Mouse (Mus musculus): ENCODE results near the gene Htra2. TPM values are rescaled to one million over a fixed set of nuclear protein-coding genes. Genes with fewer than 3 reads are reported as not detected.

Gene Htra2
- polyA plus RNA-seq (2015; fragmentation: Nextera tagmentation; extraction: Ambion mirVana) = 131 and 132 TPM in 2 replicates

- Histone ChIP-seq H3K4me1 (replicated peaks) (peaks cover 65% of the 10 kb centered on the region), H3K4me2 (peak within 1 kb of the TSS; percentile 97), H3K27ac (peak within 1 kb of the TSS; percentile 97), H3K9me3 (replicated peaks) (no peaks in the 10 kb centered on the region), H3K9ac (peak within 1 kb of the TSS; percentile 100), H3K4me3 (replicated peaks) (peak within 1 kb of the TSS; percentile 100), H3K27me3 (peaks cover 5% of the 10 kb centered on the region), H3K36me3 (peaks cover 54% of the 10 kb centered on the region)
- DNase-seq (no peak), ATAC-seq (ENCODE audit: low read depth) (peak; percentile 14)
- WGBS (ENCODE audit: insufficient replicate concordance) = under 1% methylated on average over 50 of the region's 50 CpGs
Measured at GRCm38 (mm10) chr6:83054871-83055431, at the start of gene Htra2. Gene Htra2 (minus strand): TSS chr6:83055273.

GRCm38 (mm10) chr6:83104158-83104557 is 49.1 kb upstream of the Htra2 start:
- Histone ChIP-seq H3K9me3 (replicated peaks) (no peaks in the 10 kb centered on the region), H3K4me1 (replicated peaks) (peaks cover 46% of the 10 kb centered on the region), H3K4me2 (no peak overlapping the region), H3K9ac (no peak overlapping the region), H3K27ac (no peak overlapping the region), H3K36me3 (peaks cover 30% of the 10 kb centered on the region), H3K4me3 (replicated peaks) (no peak overlapping the region), H3K27me3 (no peaks in the 10 kb centered on the region)
- DNase-seq = no peak
- ATAC-seq (ENCODE audit: low read depth) = no peak
- 68% methylated on average over 4 of the region's 4 CpGs for WGBS (ENCODE audit: insufficient replicate concordance)

- Histone ChIP-seq H3K4me3 (replicated peaks) (peak overlapping the region; percentile 81), H3K27ac (0 out of 2 replicates have a peak overlapping the region, but pooled peaks have one; percentile 13), H3K36me3 (peaks cover 30% of the 10 kb centered on the region), H3K9me3 (replicated peaks) (no peaks in the 10 kb centered on the region), H3K9ac (peak overlapping the region; percentile 90), H3K4me2 (peak overlapping the region; percentile 99), H3K27me3 (0 out of 2 replicates have a peak, but pooled peaks cover 5% of the 10 kb centered on the region), H3K4me1 (replicated peaks) (peaks cover 41% of the 10 kb centered on the region)
- peak; percentile 6; the same call in 1 of the 2 replicates for ATAC-seq (ENCODE audit: low read depth)
- WGBS (ENCODE audit: insufficient replicate concordance) = 68% methylated on average over 11 of the region's 11 CpGs
- DNase-seq = no peak
Measured at GRCm38 (mm10) chr6:83103130-83103650, 48.1 kb upstream of the Htra2 start.

- no peaks in the 10 kb centered on the region for H3K9me3 ChIP-seq (replicated peaks)
- peaks cover 11% of the 10 kb centered on the region; the same call in 1 of the 2 replicates for H3K27me3 ChIP-seq
- H3K4me2 ChIP-seq = peak overlapping the region; percentile 99
- peak overlapping the region; percentile 85 for H3K27ac ChIP-seq
- peaks cover 25% of the 10 kb centered on the region for H3K36me3 ChIP-seq
- peak; percentile 73 for DNase-seq
- H3K4me3 ChIP-seq (replicated peaks) = peak overlapping the region; percentile 81
- WGBS (ENCODE audit: insufficient replicate concordance) = under 1% methylated on average over 74 of the region's 74 CpGs
- H3K9ac ChIP-seq = peak overlapping the region; percentile 90
- peaks cover 28% of the 10 kb centered on the region for H3K4me1 ChIP-seq (replicated peaks)
- peak; percentile 70 for ATAC-seq (ENCODE audit: low read depth)
Measured at GRCm38 (mm10) chr6:83101688-83102556, 46.8 kb upstream of the Htra2 start.

GRCm38 (mm10) chr6:83101316-83101687 is 46.2 kb upstream of the Htra2 start, which contains the start of the genes Ccdc142 and Gm42688:
Gene Ccdc142 (plus strand): TSS chr6:83101601.
Gene Gm42688 (plus strand): TSS chr6:83101617.
- H3K27me3 ChIP-seq = peaks cover 14% of the 10 kb centered on the region
- H3K4me2 ChIP-seq = peak within 1 kb of the TSS; percentile 99
- peak; percentile 82 for DNase-seq
- peaks cover 27% of the 10 kb centered on the region for H3K4me1 ChIP-seq (replicated peaks)
- peaks cover 21% of the 10 kb centered on the region for H3K36me3 ChIP-seq
- H3K9me3 ChIP-seq (replicated peaks) = no peaks in the 10 kb centered on the region
- peak within 1 kb of the TSS; percentile 81 for H3K4me3 ChIP-seq (replicated peaks)
- peak within 1 kb of the TSS; percentile 85 for H3K27ac ChIP-seq
- peak within 1 kb of the TSS; percentile 90 for H3K9ac ChIP-seq
- WGBS (ENCODE audit: insufficient replicate concordance) = 2% methylated on average over 25 of the region's 25 CpGs
- ATAC-seq (ENCODE audit: low read depth) = peak; percentile 81

- Histone ChIP-seq H3K4me2 (no peak overlapping the region), H3K9me3 (replicated peaks) (peaks cover 3% of the 10 kb centered on the region; the same call in 1 of the 2 replicates), H3K27ac (no peak overlapping the region), H3K9ac (no peak overlapping the region), H3K4me3 (replicated peaks) (no peak overlapping the region), H3K36me3 (0 out of 2 replicates have a peak, but pooled peaks cover under 1% of the 10 kb centered on the region), H3K4me1 (replicated peaks) (peaks cover 25% of the 10 kb centered on the region), H3K27me3 (peaks cover 27% of the 10 kb centered on the region)
- ATAC-seq (ENCODE audit: low read depth) = no peak
- DNase-seq = no peak
- WGBS (ENCODE audit: insufficient replicate concordance) = 73% methylated on average over 2 of the region's 2 CpGs
Measured at GRCm38 (mm10) chr6:83098411-83098810, 43.3 kb upstream of the Htra2 start.

GRCm38 (mm10) chr6:83095968-83096367 is 40.9 kb upstream of the Htra2 start:
- ATAC-seq (ENCODE audit: low read depth) = no peak

GRCm38 (mm10) chr6:83092416-83093127 is 37.5 kb upstream of the Htra2 start:
- Histone ChIP-seq H3K4me2 (no peak overlapping the region), H3K36me3 (no peaks in the 10 kb centered on the region), H3K9me3 (replicated peaks) (peaks cover 3% of the 10 kb centered on the region; the same call in 1 of the 2 replicates), H3K27ac (no peak overlapping the region), H3K27me3 (peaks cover 68% of the 10 kb centered on the region), H3K4me3 (replicated peaks) (no peak overlapping the region), H3K9ac (no peak overlapping the region), H3K4me1 (replicated peaks) (peaks cover 3% of the 10 kb centered on the region; the same call in 1 of the 2 replicates)
- WGBS (ENCODE audit: insufficient replicate concordance) = 18% methylated on average over 6 of the region's 6 CpGs
- no peak for DNase-seq
- no peak for ATAC-seq (ENCODE audit: low read depth)

More at GRCm38 (mm10) chr6:83095968-83096367, 40.9 kb upstream of the Htra2 start:
- Histone ChIP-seq H3K27me3 (peaks cover 43% of the 10 kb centered on the region), H3K9me3 (replicated peaks) (peaks cover 3% of the 10 kb centered on the region; the same call in 1 of the 2 replicates), H3K27ac (no peak overlapping the region), H3K4me1 (replicated peaks) (peaks cover 4% of the 10 kb centered on the region), H3K4me2 (no peak overlapping the region), H3K36me3 (no peaks in the 10 kb centered on the region), H3K4me3 (replicated peaks) (no peak overlapping the region), H3K9ac (no peak overlapping the region)
- WGBS (ENCODE audit: insufficient replicate concordance) = 39% methylated on average over 6 of the region's 6 CpGs
- no peak for DNase-seq

GRCm38 (mm10) chr6:83087926-83088260 is 32.8 kb upstream of the Htra2 start:
- Histone ChIP-seq H3K36me3 (no peaks in the 10 kb centered on the region), H3K27me3 (peaks cover 93% of the 10 kb centered on the region), H3K9me3 (replicated peaks) (no peaks in the 10 kb centered on the region), H3K27ac (no peak overlapping the region), H3K9ac (0 out of 2 replicates have a peak overlapping the region, but pooled peaks have one; percentile 13), H3K4me1 (replicated peaks) (peaks cover 15% of the 10 kb centered on the region), H3K4me3 (replicated peaks) (peak overlapping the region; percentile 33), H3K4me2 (peak overlapping the region; percentile 51)
- no peak for DNase-seq
- no peak for ATAC-seq (ENCODE audit: low read depth)
- 15% methylated on average over 9 of the region's 9 CpGs for WGBS (ENCODE audit: insufficient replicate concordance)

- peak overlapping the region; percentile 51 for H3K4me2 ChIP-seq
- no peak overlapping the region for H3K27ac ChIP-seq
- peak overlapping the region; percentile 13; the same call in 1 of the 2 replicates for H3K9ac ChIP-seq
- peaks cover under 1% of the 10 kb centered on the region; the same call in 1 of the 2 replicates for H3K36me3 ChIP-seq
- peaks cover 93% of the 10 kb centered on the region for H3K27me3 ChIP-seq
- H3K4me3 ChIP-seq (replicated peaks) = peak overlapping the region; percentile 33
- DNase-seq (no peak), ATAC-seq (ENCODE audit: low read depth) (no peak)
- 4% methylated on average over 47 of the region's 47 CpGs for WGBS (ENCODE audit: insufficient replicate concordance)
- H3K4me1 ChIP-seq (replicated peaks) = peaks cover 15% of the 10 kb centered on the region
- H3K9me3 ChIP-seq (replicated peaks) = no peaks in the 10 kb centered on the region
Measured at GRCm38 (mm10) chr6:83087205-83087925, 32.3 kb upstream of the Htra2 start.

Measured in liver, embryonic 13.5 days (tissue).